Mouse (Mus musculus): ENCODE measurements around the gene Ndufs3. TPM values are rescaled to one million over a fixed set of nuclear protein-coding genes. Genes with fewer than 3 reads are reported as not detected.
A peak's percentile ranks its signal among the peaks of the same experiment; 100 is the strongest.
"Not testable (repeated sequence)": the region's sequence is repeated elsewhere in the genome, so short reads cannot be mapped to it uniquely, and the experiment has no call there.

Gene Ndufs3
- total and polyA plus RNA-seq, 2 experiments from 2014 or later, result 186 to 274 TPM

DNA sequence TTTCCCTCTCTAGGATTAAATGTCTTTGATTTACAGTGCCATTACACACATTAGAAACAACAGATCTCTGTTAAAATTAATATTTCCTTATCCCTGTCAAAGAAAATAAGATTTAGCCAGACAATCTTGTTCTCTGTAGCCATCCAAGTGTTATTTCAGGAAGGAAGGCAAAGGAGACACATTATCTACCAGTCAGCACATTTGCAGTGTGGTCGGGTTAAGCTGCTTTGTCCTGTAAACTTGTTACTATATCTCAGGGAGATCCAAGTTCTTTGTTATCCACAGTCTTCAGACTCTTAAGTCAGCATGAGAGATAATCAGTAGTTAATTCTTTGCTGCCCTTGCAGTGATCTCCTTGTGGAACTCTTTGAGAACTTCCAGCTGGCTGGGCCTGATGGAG is 6.2 kb upstream of the Ndufs3 start:
- no peak overlapping the region for H3K4me3 ChIP-seq (ENCODE audit: low read length)
- ATAC-seq (no peak), DNase-seq (ENCODE audit: low spot score) (no peak)
- H3K27ac ChIP-seq, result no peak overlapping the region
- no peak overlapping the region for H3K4me2 ChIP-seq (ENCODE audit: low read depth, low read length)
- no peak overlapping the region for H3K9ac ChIP-seq (replicated peaks; ENCODE audit: low read length)
- H3K36me3 ChIP-seq (ENCODE audit: insufficient read depth, low read length), result peaks cover 38% of the 10 kb centered on the region
- no peaks in the 10 kb centered on the region for H3K4me1 ChIP-seq (ENCODE audit: insufficient read depth, low read length)
- H3K27me3 ChIP-seq (ENCODE audit: insufficient read depth, low read length), result no peaks in the 10 kb centered on the region
- no peaks in the 10 kb centered on the region for H3K9me3 ChIP-seq (ENCODE audit: low read length)
- WGBS, result 86% methylated on average over 1 of the region's 1 CpGs
- TF ChIP-seq CTCF (IDR thresholded peaks at IDR 0.05; ENCODE audit: low read depth), result no peak

DNA sequence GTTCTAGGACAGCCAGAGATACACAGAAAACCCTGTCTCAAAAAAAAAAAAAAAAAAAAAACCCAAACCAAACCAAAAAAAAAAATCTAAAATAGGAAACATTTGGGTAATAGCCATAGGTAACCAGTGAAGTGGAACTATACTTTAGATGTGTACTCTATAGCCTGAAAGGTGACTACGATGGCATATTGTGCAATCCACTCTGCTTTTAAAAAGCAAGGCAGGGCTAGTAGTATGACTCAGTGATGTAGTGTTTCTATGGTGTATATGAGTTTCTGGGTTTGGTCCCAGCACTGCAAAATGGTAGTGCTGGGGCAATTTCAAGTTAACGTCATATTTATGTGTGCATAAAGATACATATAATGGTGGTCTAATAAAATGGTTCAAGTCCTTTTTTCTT is 2.1 kb upstream of the Ndufs3 start:
- Histone ChIP-seq H3K9me3 (ENCODE audit: low read length) (no peaks in the 10 kb centered on the region), H3K4me3 (ENCODE audit: low read length) (no peak overlapping the region), H3K9ac (replicated peaks; ENCODE audit: low read length) (no peak overlapping the region), H3K27ac (no peak overlapping the region), H3K36me3 (ENCODE audit: insufficient read depth, low read length) (peaks cover 32% of the 10 kb centered on the region), H3K4me1 (ENCODE audit: insufficient read depth, low read length) (peaks cover 14% of the 10 kb centered on the region; the same call in 1 of the 2 replicates), H3K4me2 (ENCODE audit: low read depth, low read length) (no peak overlapping the region), H3K27me3 (ENCODE audit: insufficient read depth, low read length) (no peaks in the 10 kb centered on the region)
- DNase-seq (ENCODE audit: low spot score) (no peak), ATAC-seq (no peak)
- TF ChIP-seq CTCF (IDR thresholded peaks at IDR 0.05; ENCODE audit: low read depth), result no peak
- WGBS, result 98% methylated on average over 2 of the region's 2 CpGs

GRCm38 (mm10) chr2:90904856-90905224 is 213 bp upstream of the Ndufs3 start:
- TF ChIP-seq CTCF (IDR thresholded peaks at IDR 0.05; ENCODE audit: low read depth), result no peak
- DNase-seq (ENCODE audit: low spot score) (peak; percentile 54), ATAC-seq (peak; percentile 84)
- peak overlapping the region; percentile 74 for H3K4me2 ChIP-seq (ENCODE audit: low read depth, low read length)
- H3K36me3 ChIP-seq (ENCODE audit: insufficient read depth, low read length), result peaks cover 19% of the 10 kb centered on the region
- no peaks in the 10 kb centered on the region for H3K27me3 ChIP-seq (ENCODE audit: insufficient read depth, low read length)
- H3K9ac ChIP-seq (replicated peaks; ENCODE audit: low read length), result peak overlapping the region; percentile 87
- H3K4me1 ChIP-seq (ENCODE audit: insufficient read depth, low read length), result peaks cover 14% of the 10 kb centered on the region; the same call in 1 of the 2 replicates
- peak overlapping the region; percentile 80 for H3K4me3 ChIP-seq (ENCODE audit: low read length)
- under 1% methylated on average over 21 of the region's 21 CpGs for WGBS
- H3K27ac ChIP-seq, result peak overlapping the region; percentile 97
- no peaks in the 10 kb centered on the region for H3K9me3 ChIP-seq (ENCODE audit: low read length)

GRCm38 (mm10) chr2:90903398-90903797 is 1.2 kb downstream of the Ndufs3 start:
- peaks cover 13% of the 10 kb centered on the region for H3K36me3 ChIP-seq (ENCODE audit: insufficient read depth, low read length)
- H3K27me3 ChIP-seq (ENCODE audit: insufficient read depth, low read length), result no peaks in the 10 kb centered on the region
- peak overlapping the region; percentile 80 for H3K4me3 ChIP-seq (ENCODE audit: low read length)
- 91% methylated on average over 2 of the region's 2 CpGs for WGBS
- H3K4me2 ChIP-seq (ENCODE audit: low read depth, low read length), result peak overlapping the region; percentile 74
- ATAC-seq (no peak), DNase-seq (ENCODE audit: low spot score) (no peak)
- H3K27ac ChIP-seq, result peak overlapping the region; percentile 97; the same call in 1 of the 2 replicates
- H3K4me1 ChIP-seq (ENCODE audit: insufficient read depth, low read length), result peaks cover 14% of the 10 kb centered on the region; the same call in 1 of the 2 replicates
- no peak for TF ChIP-seq CTCF (IDR thresholded peaks at IDR 0.05; ENCODE audit: low read depth)
- H3K9ac ChIP-seq (replicated peaks; ENCODE audit: low read length), result peak overlapping the region; percentile 87
- no peaks in the 10 kb centered on the region for H3K9me3 ChIP-seq (ENCODE audit: low read length)

GRCm38 (mm10) chr2:90894299-90894677 is 10.3 kb downstream of the Ndufs3 start:
- H3K4me3 ChIP-seq (ENCODE audit: low read length); H3K9me3 ChIP-seq (ENCODE audit: low read length); DNase-seq (ENCODE audit: low spot score); H3K9ac ChIP-seq (replicated peaks; ENCODE audit: low read length); H3K27ac ChIP-seq; ATAC-seq; H3K4me2 ChIP-seq (ENCODE audit: low read depth, low read length); H3K4me1 ChIP-seq (ENCODE audit: insufficient read depth, low read length); H3K27me3 ChIP-seq (ENCODE audit: insufficient read depth, low read length): not testable (repeated sequence)
- peaks cover 12% of the 10 kb centered on the region for H3K36me3 ChIP-seq (ENCODE audit: insufficient read depth, low read length)
- WGBS, result 86% methylated on average over 3 of the region's 3 CpGs

DNA sequence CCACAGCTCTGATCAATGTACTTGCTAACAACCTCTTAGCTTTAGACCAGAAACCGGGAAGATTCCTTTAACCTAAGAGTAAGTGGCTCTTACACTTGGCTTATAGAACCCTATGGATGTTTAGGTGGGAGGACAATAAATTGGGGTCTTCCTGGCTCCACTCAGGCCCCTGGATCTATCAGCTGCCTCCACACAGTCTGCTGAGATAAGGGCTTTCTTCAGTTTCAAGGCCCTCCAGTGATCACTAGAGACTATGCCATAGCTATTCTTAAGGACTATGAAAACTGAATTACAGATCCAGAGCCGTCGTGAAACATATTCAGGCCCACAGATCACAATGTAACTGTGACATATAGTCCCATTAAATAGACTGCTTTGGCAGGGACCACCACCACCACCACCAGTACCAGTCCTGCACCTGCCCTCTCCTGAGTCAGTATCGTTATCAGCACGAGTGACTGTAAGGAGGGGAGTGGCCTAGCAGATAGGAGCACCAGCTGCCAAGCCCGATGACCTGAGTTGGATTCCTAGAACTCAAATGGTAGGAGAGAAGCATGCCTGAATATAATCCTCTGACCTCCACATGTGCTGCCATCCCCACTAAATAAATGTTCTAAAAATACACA is 10.8 kb downstream of the Ndufs3 start:
- 90% methylated on average over 6 of the region's 6 CpGs for WGBS
- no peak for DNase-seq (ENCODE audit: low spot score)
- Histone ChIP-seq H3K4me2 (ENCODE audit: low read depth, low read length) (no peak overlapping the region), H3K9me3 (ENCODE audit: low read length) (no peaks in the 10 kb centered on the region), H3K27me3 (ENCODE audit: insufficient read depth, low read length) (no peaks in the 10 kb centered on the region), H3K36me3 (ENCODE audit: insufficient read depth, low read length) (peaks cover 8% of the 10 kb centered on the region), H3K27ac (no peak overlapping the region), H3K9ac (replicated peaks; ENCODE audit: low read length) (no peak overlapping the region), H3K4me1 (ENCODE audit: insufficient read depth, low read length) (peaks cover 10% of the 10 kb centered on the region; the same call in 1 of the 2 replicates), H3K4me3 (ENCODE audit: low read length) (no peak overlapping the region)
- ATAC-seq, result no peak
- no peak for TF ChIP-seq CTCF (IDR thresholded peaks at IDR 0.05; ENCODE audit: low read depth)
